Mouse (Mus musculus): ENCODE results near the gene Opcml. TPM values are rescaled to one million over a fixed set of nuclear protein-coding genes. Genes with fewer than 3 reads are reported as not detected.

Opcml gene
- polyA plus RNA-seq, 1 experiment from 2014 or later = 7.6 TPM

GRCm38 (mm10) chr9:28197631-28198030 lies 407.1 kb downstream of the Opcml start:
- ATAC-seq (ENCODE audit: insufficient number of reproducible peaks, insufficient read depth, low FRiP score, low read depth) = peak; percentile 84

GRCm38 (mm10) chr9:28198106-28198694 lies 407.6 kb downstream of the Opcml start:
- Histone ChIP-seq H3K4me1 (ENCODE audit: control insufficient read depth, insufficient read depth, low read length) (no peaks in the 10 kb centered on the region), H3K4me3 (ENCODE audit: low read depth, low read length) (no peak overlapping the region), H3K9me3 (ENCODE audit: control insufficient read depth, low read depth, low read length) (no peaks in the 10 kb centered on the region), H3K36me3 (ENCODE audit: control insufficient read depth, insufficient read depth, low read length) (no peaks in the 10 kb centered on the region), H3K27me3 (ENCODE audit: control insufficient read depth, insufficient read depth, low read length) (no peaks in the 10 kb centered on the region), H3K27ac (ENCODE audit: low read length) (no peak overlapping the region), H3K4me2 (replicated peaks; ENCODE audit: low read depth, low read length) (no peak overlapping the region), H3K9ac (replicated peaks; ENCODE audit: low read depth, low read length) (no peak overlapping the region)
- 68% methylated on average over 5 of the region's 5 CpGs for WGBS
- peak; percentile 90 for ATAC-seq (ENCODE audit: insufficient number of reproducible peaks, insufficient read depth, low FRiP score, low read depth)

More at GRCm38 (mm10) chr9:28197631-28198030, 407.1 kb downstream of the Opcml start:
- no peak overlapping the region for H3K27ac ChIP-seq (ENCODE audit: low read length)
- H3K4me2 ChIP-seq (replicated peaks; ENCODE audit: low read depth, low read length) = no peak overlapping the region
- WGBS = 44% methylated on average over 3 of the region's 3 CpGs
- no peaks in the 10 kb centered on the region for H3K4me1 ChIP-seq (ENCODE audit: control insufficient read depth, insufficient read depth, low read length)
- H3K4me3 ChIP-seq (ENCODE audit: low read depth, low read length) = no peak overlapping the region
- no peaks in the 10 kb centered on the region for H3K9me3 ChIP-seq (ENCODE audit: control insufficient read depth, low read depth, low read length)
- H3K9ac ChIP-seq (replicated peaks; ENCODE audit: low read depth, low read length) = no peak overlapping the region
- no peaks in the 10 kb centered on the region for H3K36me3 ChIP-seq (ENCODE audit: control insufficient read depth, insufficient read depth, low read length)
- H3K27me3 ChIP-seq (ENCODE audit: control insufficient read depth, insufficient read depth, low read length) = no peaks in the 10 kb centered on the region

- WGBS = 74% methylated on average over 3 of the region's 3 CpGs
- no peak overlapping the region for H3K4me2 ChIP-seq (replicated peaks; ENCODE audit: low read depth, low read length)
- H3K9me3 ChIP-seq (ENCODE audit: control insufficient read depth, low read depth, low read length) = no peaks in the 10 kb centered on the region
- H3K4me3 ChIP-seq (ENCODE audit: low read depth, low read length) = no peak overlapping the region
- H3K27me3 ChIP-seq (ENCODE audit: control insufficient read depth, insufficient read depth, low read length) = no peaks in the 10 kb centered on the region
- no peak overlapping the region for H3K27ac ChIP-seq (ENCODE audit: low read length)
- no peak overlapping the region for H3K9ac ChIP-seq (replicated peaks; ENCODE audit: low read depth, low read length)
- no peak for ATAC-seq (ENCODE audit: insufficient number of reproducible peaks, insufficient read depth, low FRiP score, low read depth)
- H3K4me1 ChIP-seq (ENCODE audit: control insufficient read depth, insufficient read depth, low read length) = no peaks in the 10 kb centered on the region
- no peaks in the 10 kb centered on the region for H3K36me3 ChIP-seq (ENCODE audit: control insufficient read depth, insufficient read depth, low read length)
Measured at GRCm38 (mm10) chr9:28207441-28207840, 416.9 kb downstream of the Opcml start.

- H3K4me3 ChIP-seq (ENCODE audit: low read depth, low read length) = no peak overlapping the region
- ATAC-seq (ENCODE audit: insufficient number of reproducible peaks, insufficient read depth, low FRiP score, low read depth) = no peak
- H3K27ac ChIP-seq (ENCODE audit: low read length) = no peak overlapping the region
- no peak overlapping the region for H3K9ac ChIP-seq (replicated peaks; ENCODE audit: low read depth, low read length)
- no peaks in the 10 kb centered on the region for H3K4me1 ChIP-seq (ENCODE audit: control insufficient read depth, insufficient read depth, low read length)
- H3K36me3 ChIP-seq (ENCODE audit: control insufficient read depth, insufficient read depth, low read length) = no peaks in the 10 kb centered on the region
- WGBS = 91% methylated on average over 1 of the region's 1 CpGs
- no peaks in the 10 kb centered on the region for H3K9me3 ChIP-seq (ENCODE audit: control insufficient read depth, low read depth, low read length)
- no peaks in the 10 kb centered on the region for H3K27me3 ChIP-seq (ENCODE audit: control insufficient read depth, insufficient read depth, low read length)
- H3K4me2 ChIP-seq (replicated peaks; ENCODE audit: low read depth, low read length) = no peak overlapping the region
Measured at GRCm38 (mm10) chr9:28208696-28209095, 418.1 kb downstream of the Opcml start.

GRCm38 (mm10) chr9:28211877-28212276 lies 421.3 kb downstream of the Opcml start:
- H3K27me3 ChIP-seq (ENCODE audit: control insufficient read depth, insufficient read depth, low read length) = no peaks in the 10 kb centered on the region
- H3K9me3 ChIP-seq (ENCODE audit: control insufficient read depth, low read depth, low read length) = no peaks in the 10 kb centered on the region
- WGBS = 75% methylated on average over 1 of the region's 1 CpGs
- no peaks in the 10 kb centered on the region for H3K4me1 ChIP-seq (ENCODE audit: control insufficient read depth, insufficient read depth, low read length)
- no peak for ATAC-seq (ENCODE audit: insufficient number of reproducible peaks, insufficient read depth, low FRiP score, low read depth)
- no peak overlapping the region for H3K27ac ChIP-seq (ENCODE audit: low read length)
- no peaks in the 10 kb centered on the region for H3K36me3 ChIP-seq (ENCODE audit: control insufficient read depth, insufficient read depth, low read length)
- H3K9ac ChIP-seq (replicated peaks; ENCODE audit: low read depth, low read length) = no peak overlapping the region
- H3K4me2 ChIP-seq (replicated peaks; ENCODE audit: low read depth, low read length) = no peak overlapping the region
- no peak overlapping the region for H3K4me3 ChIP-seq (ENCODE audit: low read depth, low read length)

GRCm38 (mm10) chr9:28213893-28214292 lies 423.3 kb downstream of the Opcml start:
- no peak for ATAC-seq (ENCODE audit: insufficient number of reproducible peaks, insufficient read depth, low FRiP score, low read depth)
- H3K4me2 ChIP-seq (replicated peaks; ENCODE audit: low read depth, low read length) = no peak overlapping the region
- no peaks in the 10 kb centered on the region for H3K36me3 ChIP-seq (ENCODE audit: control insufficient read depth, insufficient read depth, low read length)
- no peak overlapping the region for H3K4me3 ChIP-seq (ENCODE audit: low read depth, low read length)
- no peak overlapping the region for H3K9ac ChIP-seq (replicated peaks; ENCODE audit: low read depth, low read length)
- no peaks in the 10 kb centered on the region for H3K27me3 ChIP-seq (ENCODE audit: control insufficient read depth, insufficient read depth, low read length)
- H3K4me1 ChIP-seq (ENCODE audit: control insufficient read depth, insufficient read depth, low read length) = no peaks in the 10 kb centered on the region
- no peak overlapping the region for H3K27ac ChIP-seq (ENCODE audit: low read length)
- no peaks in the 10 kb centered on the region for H3K9me3 ChIP-seq (ENCODE audit: control insufficient read depth, low read depth, low read length)
- WGBS = 77% methylated on average over 4 of the region's 4 CpGs

- WGBS = 83% methylated on average over 2 of the region's 2 CpGs
- Histone ChIP-seq H3K27me3 (ENCODE audit: control insufficient read depth, insufficient read depth, low read length) (no peaks in the 10 kb centered on the region), H3K9ac (replicated peaks; ENCODE audit: low read depth, low read length) (no peak overlapping the region), H3K4me3 (ENCODE audit: low read depth, low read length) (no peak overlapping the region), H3K4me2 (replicated peaks; ENCODE audit: low read depth, low read length) (no peak overlapping the region), H3K36me3 (ENCODE audit: control insufficient read depth, insufficient read depth, low read length) (no peaks in the 10 kb centered on the region), H3K4me1 (ENCODE audit: control insufficient read depth, insufficient read depth, low read length) (no peaks in the 10 kb centered on the region), H3K27ac (ENCODE audit: low read length) (no peak overlapping the region), H3K9me3 (ENCODE audit: control insufficient read depth, low read depth, low read length) (no peaks in the 10 kb centered on the region)
- ATAC-seq (ENCODE audit: insufficient number of reproducible peaks, insufficient read depth, low FRiP score, low read depth) = no peak
Measured at GRCm38 (mm10) chr9:28218026-28218646, 427.6 kb downstream of the Opcml start.

- H3K4me1 ChIP-seq (ENCODE audit: control insufficient read depth, insufficient read depth, low read length) = no peaks in the 10 kb centered on the region
- H3K27ac ChIP-seq (ENCODE audit: low read length) = no peak overlapping the region
- 65% methylated on average over 2 of the region's 2 CpGs for WGBS
- no peaks in the 10 kb centered on the region for H3K27me3 ChIP-seq (ENCODE audit: control insufficient read depth, insufficient read depth, low read length)
- no peak overlapping the region for H3K4me3 ChIP-seq (ENCODE audit: low read depth, low read length)
- ATAC-seq (ENCODE audit: insufficient number of reproducible peaks, insufficient read depth, low FRiP score, low read depth) = no peak
- H3K36me3 ChIP-seq (ENCODE audit: control insufficient read depth, insufficient read depth, low read length) = no peaks in the 10 kb centered on the region
- no peak overlapping the region for H3K4me2 ChIP-seq (replicated peaks; ENCODE audit: low read depth, low read length)
- no peak overlapping the region for H3K9ac ChIP-seq (replicated peaks; ENCODE audit: low read depth, low read length)
- H3K9me3 ChIP-seq (ENCODE audit: control insufficient read depth, low read depth, low read length) = no peaks in the 10 kb centered on the region
Measured at GRCm38 (mm10) chr9:28222726-28223125, 432.2 kb downstream of the Opcml start.

All from stomach, embryonic 14.5 days (tissue).